Mouse (Mus musculus) liver, embryonic 14.5 days (tissue): ENCODE measurements at regions not wholly inside any gene's neighbourhood (a gene's known extent, or its start where the extent isn't known, plus 50 kb on each side); places are given as distances from the start of the nearest gene placed in this dataset.

ENCODE experiments used
- CTCF ChIP-seq: IDR thresholded peaks from 2 replicates; pipeline ENCODE4 v1.5.1; 2016; ENCODE audit warnings: antibody characterized with exemption, low read depth, control low read depth
- EP300 ChIP-seq: IDR thresholded peaks from 2 replicates; pipeline ENCODE4 v1.6.1; 2016; ENCODE audit warnings: antibody characterized with exemption, low read depth

DNA sequence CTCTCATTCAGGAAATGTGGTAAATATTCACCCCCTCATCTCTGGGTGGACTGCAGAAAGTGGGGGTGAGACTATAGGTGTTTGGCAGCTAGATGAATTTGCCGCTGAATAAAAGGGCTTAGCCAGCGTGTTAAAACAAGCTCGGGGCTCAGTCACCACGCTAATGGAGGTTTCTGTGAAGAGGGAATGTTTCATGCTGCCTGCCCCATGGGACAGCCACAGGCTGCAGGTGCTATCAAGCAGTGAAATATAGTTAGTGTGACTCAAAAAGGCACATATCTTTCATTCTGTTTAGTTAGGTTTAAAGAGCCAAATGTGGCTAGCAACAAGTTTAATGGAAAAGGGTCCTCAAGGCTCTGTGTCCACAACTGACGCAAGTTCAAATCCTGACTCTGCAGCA is 121.5 kb downstream of the Zfp36l1 start:
- TF ChIP-seq CTCF (no peak), EP300 (no peak)
